Mouse (Mus musculus) liver, postnatal 0 days (tissue): Measurements from ENCODE around the gene Gm10643. TPM values are rescaled to one million over a fixed set of nuclear protein-coding genes. Genes with fewer than 3 reads are reported as not detected.

ENCODE experiments used
- ATAC-seq: fragments of 200-750 bp; cut with Nextera tagmentation; 2 replicates; pipeline ENCODE4 v1.8.0; 2017; ENCODE audit warnings: mild to moderate bottlenecking, moderate library complexity
- DNase-seq: peaks from one replicate; pipeline ENCODE4 v3.0.0-alpha.2; 2016
- H3K27ac ChIP-seq: fragments of 300-500 bp; sonication (generic); 2 replicates; pipeline ENCODE4 v1.5.1; 2014; ENCODE audit warnings: antibody characterized with exemption, moderate library complexity, mild to moderate bottlenecking, low read depth
- H3K27me3 ChIP-seq: fragments of 300-500 bp; sonication (generic); 2 replicates; pipeline ENCODE4 v1.6.1; 2014; ENCODE audit warnings: low read length, control low read depth, mixed read lengths; ENCODE audit not compliant: insufficient read depth
- H3K36me3 ChIP-seq: fragments of 300-500 bp; sonication (generic); replicated peaks from 2 replicates; pipeline ENCODE4 v1.6.1; 2014; ENCODE audit warnings: mild to moderate bottlenecking, control low read depth, low read length, moderate library complexity, mixed read lengths; ENCODE audit not compliant: insufficient read depth
- H3K4me1 ChIP-seq: fragments of 300-500 bp; sonication (generic); 2 replicates; pipeline ENCODE4 v1.6.1; 2014; ENCODE audit warnings: antibody characterized with exemption, mild to moderate bottlenecking, control low read depth; ENCODE audit not compliant: insufficient read depth
- H3K4me2 ChIP-seq: fragments of 300-500 bp; sonication (generic); 2 replicates; pipeline ENCODE4 v1.6.1; 2014; ENCODE audit warnings: low read depth, mild to moderate bottlenecking, low read length, moderate library complexity, mixed read lengths
- H3K4me3 ChIP-seq: fragments of 300-500 bp; sonication (generic); 2 replicates; pipeline ENCODE4 v1.5.1; 2014; ENCODE audit warnings: low read depth, low read length
- H3K9ac ChIP-seq: fragments of 300-500 bp; sonication (generic); replicated peaks from 2 replicates; pipeline ENCODE4 v1.6.1; 2014; ENCODE audit warnings: mild to moderate bottlenecking, moderate library complexity
- H3K9me3 ChIP-seq: fragments of 300-500 bp; sonication (generic); 2 replicates; pipeline ENCODE4 v1.6.1; 2016; ENCODE audit warnings: mild to moderate bottlenecking, control low read depth, low read length, mixed read lengths
- CTCF ChIP-seq: sonication (generic); IDR thresholded peaks from 2 replicates; pipeline ENCODE4 v1.5.1; 2016; ENCODE audit warnings: antibody characterized with exemption, low read depth
- EP300 ChIP-seq: IDR thresholded peaks from 2 replicates; pipeline ENCODE4 v1.6.1; 2016; ENCODE audit warnings: antibody characterized with exemption, low read depth, mild to moderate bottlenecking
- WGBS: fragments of 180-500 bp; shearing (Covaris S2); extraction: QIAGEN DNeasy Blood & Tissue Kit; methylation state at CpG from one replicate; pipeline ENCODE4 v1.1.7; 2014; ENCODE audit not compliant: insufficient replicate concordance; 5-methylcytosine and 5-hydroxymethylcytosine counted together
- polyA plus RNA-seq: library from polyadenylated mRNA; unstranded; fragments of >200 nt; fragmentation: Nextera tagmentation; extraction: Ambion mirVana; gene quantifications from 2 replicates; pipeline ENCODE4 v1.2.1, GENCODE M21; 2015

Gene Gm10643
- polyA plus RNA-seq, 1 experiment from 2014 or later = 0.36 TPM

DNA sequence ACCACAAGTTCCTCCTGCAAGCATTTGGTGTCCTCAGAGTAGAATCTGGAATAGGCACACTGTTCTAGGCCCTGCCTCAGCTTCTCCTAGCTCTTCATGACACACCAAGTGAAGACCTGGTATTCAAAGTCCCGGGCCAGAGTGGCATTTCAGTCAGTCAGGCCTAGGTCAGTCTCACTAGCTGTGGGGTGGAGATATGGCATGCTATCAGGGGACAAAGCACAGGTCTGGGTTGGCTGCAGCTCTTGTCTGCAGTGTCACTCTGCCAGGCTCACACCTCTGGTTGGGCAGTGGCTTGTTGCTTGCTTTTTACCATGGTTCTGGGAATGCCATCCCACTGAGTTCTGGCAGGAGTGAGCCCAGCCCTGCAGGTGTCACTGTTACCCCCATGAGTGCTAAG is 11.5 kb upstream of the Gm10643 start:
- no peaks in the 10 kb centered on the region for H3K9me3 ChIP-seq
- ATAC-seq (no peak), DNase-seq (no peak)
- no peak overlapping the region for H3K9ac ChIP-seq
- H3K4me1 ChIP-seq = peaks cover 3% of the 10 kb centered on the region; the same call in 1 of the 2 replicates
- no peaks in the 10 kb centered on the region for H3K27me3 ChIP-seq
- H3K4me2 ChIP-seq = no peak overlapping the region
- peaks cover 14% of the 10 kb centered on the region for H3K36me3 ChIP-seq
- 72% methylated on average over 1 of the region's 1 CpGs for WGBS
- TF ChIP-seq EP300 (no peak), CTCF (no peak)
- no peak overlapping the region for H3K4me3 ChIP-seq
- H3K27ac ChIP-seq = no peak overlapping the region

DNA sequence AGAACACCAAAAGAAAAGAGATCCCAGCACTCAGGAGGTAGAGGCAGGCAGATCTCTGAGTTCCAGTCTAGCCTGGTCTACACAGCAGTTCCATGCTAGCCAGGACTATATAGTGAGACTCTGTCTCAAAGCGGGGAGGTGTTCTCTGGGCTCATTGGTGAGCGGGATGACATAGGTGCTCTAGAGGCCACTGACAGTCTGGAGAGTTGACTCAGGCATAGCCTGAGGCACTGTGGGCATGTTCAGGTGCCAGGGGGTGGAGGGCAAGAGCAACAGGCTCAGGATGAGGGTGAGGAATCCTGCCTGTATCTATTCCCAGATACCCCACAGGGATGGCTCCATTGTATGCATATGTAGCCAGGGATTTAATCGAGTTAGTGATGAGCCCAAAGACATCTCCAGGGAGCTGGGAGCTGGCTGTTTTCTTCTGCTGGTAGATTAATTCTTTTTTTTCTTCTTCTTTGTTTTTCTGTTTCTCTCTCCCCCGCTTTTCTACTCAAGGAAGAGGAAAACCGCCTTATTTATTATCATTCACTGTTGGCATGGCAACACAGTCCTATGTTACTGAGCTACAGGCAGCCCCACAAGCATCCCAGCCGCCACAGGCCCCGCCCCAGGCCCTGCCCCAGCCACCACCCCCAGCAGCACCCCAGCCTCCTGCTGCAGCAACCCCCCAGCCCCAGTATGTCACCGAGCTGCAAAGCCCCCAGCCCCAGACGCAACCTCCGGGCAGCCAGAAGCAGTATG is 8.5 kb upstream of the Gm10643 start:
- H3K4me3 ChIP-seq = no peak overlapping the region
- no peak overlapping the region for H3K9ac ChIP-seq
- H3K9me3 ChIP-seq = no peaks in the 10 kb centered on the region
- H3K27me3 ChIP-seq = no peaks in the 10 kb centered on the region
- TF ChIP-seq EP300 (no peak), CTCF (no peak)
- no peak overlapping the region for H3K4me2 ChIP-seq
- peaks cover 25% of the 10 kb centered on the region for H3K4me1 ChIP-seq
- peaks cover 3% of the 10 kb centered on the region; the same call in 1 of the 2 replicates for H3K36me3 ChIP-seq
- H3K27ac ChIP-seq = no peak overlapping the region
- DNase-seq (no peak), ATAC-seq (no peak)
- WGBS = 62% methylated on average over 10 of the region's 10 CpGs

DNA sequence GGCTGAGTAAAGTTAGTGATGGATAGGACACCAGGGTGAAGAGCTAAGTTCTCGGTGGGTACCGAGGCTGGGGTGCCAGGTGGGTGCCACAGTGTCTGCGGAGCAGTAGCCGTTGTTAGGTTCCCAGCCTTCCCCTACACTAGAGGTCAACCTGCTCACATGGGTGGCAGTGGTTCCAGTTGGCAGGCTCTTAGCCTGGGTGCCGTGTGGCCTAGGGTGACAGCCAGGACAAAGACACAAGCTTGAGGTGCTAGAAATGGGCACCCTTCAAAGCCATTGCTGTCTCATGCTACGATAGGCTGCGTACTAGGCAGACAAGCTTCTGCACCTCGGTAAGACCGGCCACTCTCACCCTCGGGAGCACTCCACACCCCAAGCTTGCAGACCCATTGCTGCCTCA is 7.4 kb upstream of the Gm10643 start:
- no peak for ATAC-seq
- Histone ChIP-seq H3K4me1 (peaks cover 35% of the 10 kb centered on the region), H3K9me3 (no peaks in the 10 kb centered on the region), H3K9ac (no peak overlapping the region), H3K4me3 (no peak overlapping the region), H3K4me2 (no peak overlapping the region), H3K27ac (no peak overlapping the region), H3K36me3 (peaks cover 3% of the 10 kb centered on the region; the same call in 1 of the 2 replicates), H3K27me3 (no peaks in the 10 kb centered on the region)
- DNase-seq = no peak
- 88% methylated on average over 10 of the region's 10 CpGs for WGBS
- TF ChIP-seq EP300 (no peak), CTCF (no peak)

DNA sequence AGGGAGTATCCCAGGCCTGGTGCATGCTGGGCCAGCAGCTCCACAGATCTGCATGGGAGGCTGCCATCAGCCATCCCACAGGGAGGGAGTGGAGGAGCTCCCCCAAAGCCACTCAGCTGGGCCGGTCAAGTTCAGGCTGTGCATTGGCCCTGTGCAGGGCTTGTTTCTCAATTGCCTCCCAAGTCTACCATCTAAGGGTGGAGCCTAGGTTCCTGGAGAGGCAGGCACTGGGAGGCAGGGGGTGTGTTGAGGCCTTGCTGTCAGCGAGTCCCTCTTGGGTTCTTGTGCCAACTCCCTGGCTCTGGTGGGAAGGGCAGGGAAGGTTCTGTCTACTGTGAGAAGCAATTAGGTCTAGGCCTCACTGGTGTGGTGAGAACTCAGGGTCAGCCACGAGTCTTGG is 7.0 kb upstream of the Gm10643 start:
- TF ChIP-seq EP300 = no peak
- TF ChIP-seq CTCF = no peak
- Histone ChIP-seq H3K4me1 (peaks cover 35% of the 10 kb centered on the region), H3K27me3 (no peaks in the 10 kb centered on the region), H3K36me3 (peaks cover 3% of the 10 kb centered on the region; the same call in 1 of the 2 replicates), H3K9me3 (no peaks in the 10 kb centered on the region), H3K4me3 (no peak overlapping the region), H3K9ac (no peak overlapping the region), H3K4me2 (no peak overlapping the region), H3K27ac (no peak overlapping the region)
- DNase-seq = no peak
- no peak for ATAC-seq
- WGBS = 64% methylated on average over 3 of the region's 3 CpGs

DNA sequence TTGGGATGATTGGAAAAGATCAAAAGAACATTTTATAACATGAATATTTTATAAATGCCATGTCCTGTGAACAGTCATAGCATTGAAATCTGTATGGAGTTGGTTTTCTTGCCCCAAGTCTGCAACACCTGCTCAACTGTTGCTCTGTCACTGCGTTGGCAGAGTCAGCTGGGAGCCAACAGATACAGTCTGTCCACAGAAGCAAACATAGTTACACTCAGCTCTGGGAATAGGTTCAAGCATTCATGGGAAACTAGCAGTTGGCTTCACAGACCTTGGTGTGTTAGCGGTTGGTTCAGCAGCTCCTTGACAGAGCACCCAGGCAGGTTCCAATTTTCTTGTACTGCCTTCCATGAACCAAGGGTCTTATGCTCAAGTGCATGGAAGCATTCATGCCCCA is 5.7 kb upstream of the Gm10643 start:
- TF ChIP-seq CTCF (no peak), EP300 (no peak)
- peaks cover 3% of the 10 kb centered on the region; the same call in 1 of the 2 replicates for H3K36me3 ChIP-seq
- no peak overlapping the region for H3K9ac ChIP-seq
- H3K4me1 ChIP-seq = peaks cover 35% of the 10 kb centered on the region
- H3K4me2 ChIP-seq = no peak overlapping the region
- 69% methylated on average over 2 of the region's 2 CpGs for WGBS
- DNase-seq (no peak), ATAC-seq (no peak)
- no peaks in the 10 kb centered on the region for H3K9me3 ChIP-seq
- no peak overlapping the region for H3K27ac ChIP-seq
- no peak overlapping the region for H3K4me3 ChIP-seq
- no peaks in the 10 kb centered on the region for H3K27me3 ChIP-seq

DNA sequence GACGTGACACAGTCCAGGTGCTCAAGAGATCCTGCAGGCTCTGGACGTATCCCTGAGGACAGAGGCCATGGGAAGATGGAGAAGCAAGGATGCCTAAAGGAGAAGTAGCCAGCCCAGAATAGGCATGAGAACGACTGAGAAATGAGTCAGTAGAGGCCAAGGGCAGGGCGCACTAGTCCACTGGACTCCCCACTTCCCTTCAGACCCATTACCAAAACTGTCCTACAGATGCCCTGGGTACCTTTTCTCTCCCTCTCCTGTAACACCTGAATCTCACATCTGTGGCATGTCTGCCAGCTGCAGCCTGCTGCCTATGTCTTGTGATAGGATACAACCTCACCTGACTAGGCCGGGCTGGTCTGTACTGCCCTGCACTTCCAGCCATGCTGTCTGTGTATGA is 5.3 kb upstream of the Gm10643 start:
- WGBS = 72% methylated on average over 5 of the region's 5 CpGs
- Histone ChIP-seq H3K9ac (no peak overlapping the region), H3K4me2 (no peak overlapping the region), H3K27me3 (no peaks in the 10 kb centered on the region), H3K27ac (no peak overlapping the region), H3K4me1 (peaks cover 35% of the 10 kb centered on the region), H3K9me3 (no peaks in the 10 kb centered on the region), H3K4me3 (no peak overlapping the region), H3K36me3 (peaks cover 3% of the 10 kb centered on the region; the same call in 1 of the 2 replicates)
- DNase-seq = no peak
- ATAC-seq = no peak
- no peak for TF ChIP-seq EP300
- TF ChIP-seq CTCF = no peak
